Mouse (Mus musculus): ENCODE measurements around the gene Ntrk2.

- no peak for TF ChIP-seq POLR2A (IDR thresholded peaks at IDR 0.05; ENCODE audit: extremely low read depth, insufficient read depth, low read length)
- no peak for TF ChIP-seq CTCF (IDR thresholded peaks at IDR 0.05; ENCODE audit: low read depth, low read length)
Measured at GRCm38 (mm10) chr13:58866776-58867435, 60.5 kb downstream of the Ntrk2 start.
